Mouse (Mus musculus) forebrain, embryonic 14.5 days (tissue): ENCODE data around the gene Tet2. TPM values are rescaled to one million over a fixed set of nuclear protein-coding genes. Genes with fewer than 3 reads are reported as not detected.

Experiments used
- ATAC-seq: fragments of 200-750 bp; cut with Nextera tagmentation; 2 replicates; pipeline ENCODE4 v1.8.0; 2017; ENCODE audit warnings: mild to moderate bottlenecking, moderate library complexity
- DNase-seq: peaks from one replicate; pipeline ENCODE4 v3.0.0-alpha.2; 2015; ENCODE audit warnings: low spot score
- H3K27ac ChIP-seq: fragments of 300-500 bp; sonication (generic); 2 replicates; pipeline ENCODE4 v1.5.1; 2014; ENCODE audit warnings: low read depth, mild to moderate bottlenecking, control low read depth, low read length, moderate library complexity
- H3K27me3 ChIP-seq: fragments of 300-500 bp; sonication (generic); replicated peaks from 2 replicates; pipeline ENCODE4 v1.6.1; 2014; ENCODE audit warnings: low read length, control low read depth, mixed read lengths; ENCODE audit not compliant: control insufficient read depth, insufficient read depth
- H3K36me3 ChIP-seq: fragments of 300-500 bp; sonication (generic); 2 replicates; pipeline ENCODE4 v1.6.1; 2014; ENCODE audit warnings: low read length, control low read depth; ENCODE audit not compliant: control insufficient read depth, insufficient read depth
- H3K4me1 ChIP-seq: fragments of 300-500 bp; sonication (generic); 2 replicates; pipeline ENCODE4 v1.6.1; 2014; ENCODE audit warnings: antibody characterized with exemption, low read length, control low read depth; ENCODE audit not compliant: control insufficient read depth, insufficient read depth
- H3K4me2 ChIP-seq: fragments of 300-500 bp; sonication (generic); 2 replicates; pipeline ENCODE4 v1.6.1; 2014; ENCODE audit warnings: mild to moderate bottlenecking, control low read depth, low read length
- H3K4me3 ChIP-seq: fragments of 300-500 bp; sonication (generic); 2 replicates; pipeline ENCODE4 v1.5.1; 2014; ENCODE audit warnings: low read depth, low read length, control low read depth
- H3K9ac ChIP-seq: fragments of 300-500 bp; sonication (generic); 2 replicates; pipeline ENCODE4 v1.6.1; 2014; ENCODE audit warnings: mild to moderate bottlenecking, low read length, control low read depth, moderate library complexity
- H3K9me3 ChIP-seq: fragments of 300-500 bp; sonication (generic); replicated peaks from 2 replicates; pipeline ENCODE4 v1.6.1; 2016; ENCODE audit warnings: low read length, control low read depth, mixed read lengths; ENCODE audit not compliant: control insufficient read depth
- WGBS: fragments of 180-500 bp; shearing (Covaris S2); extraction: QIAGEN DNeasy Blood & Tissue Kit; methylation state at CpG from one replicate; pipeline ENCODE4 v1.1.7; 2014; 5-methylcytosine and 5-hydroxymethylcytosine counted together
- polyA plus RNA-seq: library from polyadenylated mRNA; unstranded; fragments of >200 nt; fragmentation: Nextera tagmentation; extraction: Ambion mirVana; gene quantifications from 2 replicates; pipeline ENCODE4 v1.2.1, GENCODE M21; 2014

Gene Tet2
- polyA plus RNA-seq, 1 experiment from 2014 or later = 13.1 TPM

GRCm38 (mm10) chr3:133579140-133579539 is 34.2 kb upstream of the Tet2 start:
- 53% methylated on average over 9 of the region's 9 CpGs for WGBS
- Histone ChIP-seq H3K36me3 (no peaks in the 10 kb centered on the region), H3K27ac (no peak overlapping the region), H3K4me3 (no peak overlapping the region), H3K9me3 (no peaks in the 10 kb centered on the region), H3K4me2 (no peak overlapping the region), H3K4me1 (no peaks in the 10 kb centered on the region), H3K27me3 (no peaks in the 10 kb centered on the region), H3K9ac (no peak overlapping the region)
- ATAC-seq (no peak), DNase-seq (no peak)

- WGBS = 80% methylated on average over 6 of the region's 6 CpGs
- H3K4me1 ChIP-seq = no peaks in the 10 kb centered on the region
- DNase-seq (no peak), ATAC-seq (no peak)
- H3K4me3 ChIP-seq = no peak overlapping the region
- H3K36me3 ChIP-seq = no peaks in the 10 kb centered on the region
- H3K9ac ChIP-seq = no peak overlapping the region
- H3K27me3 ChIP-seq = no peaks in the 10 kb centered on the region
- no peaks in the 10 kb centered on the region for H3K9me3 ChIP-seq
- H3K27ac ChIP-seq = no peak overlapping the region
- H3K4me2 ChIP-seq = no peak overlapping the region
These were observed 30.0 kb upstream of the Tet2 start for GRCm38 (mm10) chr3:133574969-133575368.

GRCm38 (mm10) chr3:133571961-133572360 is 27.0 kb upstream of the Tet2 start:
- Histone ChIP-seq H3K9ac (no peak overlapping the region), H3K27me3 (no peaks in the 10 kb centered on the region), H3K36me3 (no peaks in the 10 kb centered on the region), H3K4me1 (no peaks in the 10 kb centered on the region), H3K27ac (no peak overlapping the region), H3K9me3 (no peaks in the 10 kb centered on the region), H3K4me2 (no peak overlapping the region), H3K4me3 (no peak overlapping the region)
- no peak for ATAC-seq
- DNase-seq = no peak
- 71% methylated on average over 5 of the region's 5 CpGs for WGBS

- ATAC-seq = no peak
- DNase-seq = no peak
- Histone ChIP-seq H3K9me3 (no peaks in the 10 kb centered on the region), H3K4me2 (no peak overlapping the region), H3K4me1 (no peaks in the 10 kb centered on the region), H3K4me3 (no peak overlapping the region), H3K27me3 (no peaks in the 10 kb centered on the region), H3K9ac (no peak overlapping the region), H3K36me3 (no peaks in the 10 kb centered on the region), H3K27ac (no peak overlapping the region)
- WGBS = 75% methylated on average over 2 of the region's 2 CpGs
These were observed 18.7 kb upstream of the Tet2 start for GRCm38 (mm10) chr3:133563503-133564205.

GRCm38 (mm10) chr3:133559413-133560114 is 14.6 kb upstream of the Tet2 start:
- Histone ChIP-seq H3K4me2 (no peak overlapping the region), H3K9ac (no peak overlapping the region), H3K9me3 (no peaks in the 10 kb centered on the region), H3K27me3 (no peaks in the 10 kb centered on the region), H3K4me1 (no peaks in the 10 kb centered on the region), H3K27ac (no peak overlapping the region), H3K36me3 (no peaks in the 10 kb centered on the region), H3K4me3 (no peak overlapping the region)
- ATAC-seq (peak; percentile 26; the same call in 1 of the 2 replicates), DNase-seq (no peak)
- WGBS = 86% methylated on average over 6 of the region's 6 CpGs

- no peak overlapping the region for H3K4me2 ChIP-seq
- H3K27ac ChIP-seq = no peak overlapping the region
- no peaks in the 10 kb centered on the region for H3K36me3 ChIP-seq
- no peak overlapping the region for H3K9ac ChIP-seq
- no peak for ATAC-seq
- H3K27me3 ChIP-seq = no peaks in the 10 kb centered on the region
- H3K4me3 ChIP-seq = no peak overlapping the region
- DNase-seq = no peak
- WGBS = 77% methylated on average over 6 of the region's 6 CpGs
- no peaks in the 10 kb centered on the region for H3K4me1 ChIP-seq
- no peaks in the 10 kb centered on the region for H3K9me3 ChIP-seq
These were observed 12.7 kb upstream of the Tet2 start for GRCm38 (mm10) chr3:133557602-133558001.

- Histone ChIP-seq H3K4me3 (no peak overlapping the region), H3K36me3 (no peaks in the 10 kb centered on the region), H3K9ac (no peak overlapping the region), H3K4me2 (no peak overlapping the region), H3K9me3 (no peaks in the 10 kb centered on the region), H3K4me1 (no peaks in the 10 kb centered on the region), H3K27ac (no peak overlapping the region), H3K27me3 (no peaks in the 10 kb centered on the region)
- ATAC-seq (no peak), DNase-seq (no peak)
- 70% methylated on average over 7 of the region's 7 CpGs for WGBS
These were observed 12.2 kb upstream of the Tet2 start for GRCm38 (mm10) chr3:133557154-133557553.

GRCm38 (mm10) chr3:133555378-133555777 is 10.4 kb upstream of the Tet2 start:
- H3K27me3 ChIP-seq = no peaks in the 10 kb centered on the region
- 84% methylated on average over 7 of the region's 7 CpGs for WGBS
- DNase-seq (no peak), ATAC-seq (no peak)
- no peak overlapping the region for H3K27ac ChIP-seq
- no peak overlapping the region for H3K9ac ChIP-seq
- no peaks in the 10 kb centered on the region for H3K36me3 ChIP-seq
- no peak overlapping the region for H3K4me3 ChIP-seq
- H3K9me3 ChIP-seq = no peaks in the 10 kb centered on the region
- no peak overlapping the region for H3K4me2 ChIP-seq
- no peaks in the 10 kb centered on the region for H3K4me1 ChIP-seq

GRCm38 (mm10) chr3:133554552-133555067 is 9.7 kb upstream of the Tet2 start:
- Histone ChIP-seq H3K4me3 (no peak overlapping the region), H3K36me3 (no peaks in the 10 kb centered on the region), H3K4me2 (no peak overlapping the region), H3K27ac (no peak overlapping the region), H3K27me3 (no peaks in the 10 kb centered on the region), H3K9me3 (no peaks in the 10 kb centered on the region), H3K9ac (no peak overlapping the region), H3K4me1 (no peaks in the 10 kb centered on the region)
- ATAC-seq (no peak), DNase-seq (no peak)
- WGBS = 79% methylated on average over 6 of the region's 6 CpGs
